Mouse (Mus musculus) bone marrow macrophage, adult 2 months (primary cell): ENCODE results near the gene Nat10. TPM values are rescaled to one million over a fixed set of nuclear protein-coding genes. Genes with fewer than 3 reads are reported as not detected.

Experiments used
- H3K27ac ChIP-seq: 2 replicates; pipeline ENCODE4 v1.5.1; 2012; ENCODE audit warnings: low read depth, low read length; ENCODE audit not compliant: insufficient read depth
- H3K4me1 ChIP-seq: 2 replicates; pipeline ENCODE4 v1.6.1; 2012; ENCODE audit warnings: low read length; ENCODE audit not compliant: control insufficient read depth, insufficient read depth
- H3K4me3 ChIP-seq: 2 replicates; pipeline ENCODE4 v1.5.1; 2012; ENCODE audit warnings: mild to moderate bottlenecking, low read length, moderate library complexity; ENCODE audit not compliant: insufficient read depth
- CTCF ChIP-seq: IDR thresholded peaks from 2 replicates; pipeline ENCODE4 v1.5.1; 2012; ENCODE audit warnings: low read depth, mild to moderate bottlenecking, low read length, moderate library complexity
- POLR2A ChIP-seq: IDR thresholded peaks from 2 replicates; pipeline ENCODE4 v1.6.1; 2012; ENCODE audit warnings: mild to moderate bottlenecking, low read depth, low read length, borderline replicate concordance
- polyA plus RNA-seq: library from polyadenylated mRNA; stranded (reverse); fragments of >200 nt; gene quantifications from 2 replicates; pipeline ENCODE4 v1.2.4, GENCODE M21; 2012; ENCODE audit not compliant: missing spikeins, insufficient read depth, insufficient read length

The Nat10 gene
- polyA plus RNA-seq, 1 experiment = 8.7 TPM

DNA sequence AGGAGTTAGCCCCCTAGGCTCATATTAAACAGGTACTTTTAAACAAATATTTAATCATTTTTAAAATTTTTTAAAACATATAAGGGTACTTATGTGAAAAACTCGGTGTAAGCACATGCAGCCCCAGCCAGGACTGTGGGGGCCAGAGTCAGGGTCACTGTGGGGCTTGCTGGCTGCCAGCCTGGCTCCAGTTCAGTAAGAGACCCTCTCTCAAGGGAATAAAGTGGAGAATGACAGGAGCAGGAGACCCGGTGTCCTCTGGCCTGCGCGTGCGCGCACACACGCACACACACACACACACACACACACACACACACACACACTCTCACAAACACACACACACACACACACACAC lies 41.8 kb downstream of the Nat10 start:
- Histone ChIP-seq H3K4me1 (no peaks in the 10 kb centered on the region), H3K4me3 (no peak overlapping the region), H3K27ac (no peak overlapping the region)
- TF ChIP-seq CTCF = no peak
- no peak for TF ChIP-seq POLR2A

DNA sequence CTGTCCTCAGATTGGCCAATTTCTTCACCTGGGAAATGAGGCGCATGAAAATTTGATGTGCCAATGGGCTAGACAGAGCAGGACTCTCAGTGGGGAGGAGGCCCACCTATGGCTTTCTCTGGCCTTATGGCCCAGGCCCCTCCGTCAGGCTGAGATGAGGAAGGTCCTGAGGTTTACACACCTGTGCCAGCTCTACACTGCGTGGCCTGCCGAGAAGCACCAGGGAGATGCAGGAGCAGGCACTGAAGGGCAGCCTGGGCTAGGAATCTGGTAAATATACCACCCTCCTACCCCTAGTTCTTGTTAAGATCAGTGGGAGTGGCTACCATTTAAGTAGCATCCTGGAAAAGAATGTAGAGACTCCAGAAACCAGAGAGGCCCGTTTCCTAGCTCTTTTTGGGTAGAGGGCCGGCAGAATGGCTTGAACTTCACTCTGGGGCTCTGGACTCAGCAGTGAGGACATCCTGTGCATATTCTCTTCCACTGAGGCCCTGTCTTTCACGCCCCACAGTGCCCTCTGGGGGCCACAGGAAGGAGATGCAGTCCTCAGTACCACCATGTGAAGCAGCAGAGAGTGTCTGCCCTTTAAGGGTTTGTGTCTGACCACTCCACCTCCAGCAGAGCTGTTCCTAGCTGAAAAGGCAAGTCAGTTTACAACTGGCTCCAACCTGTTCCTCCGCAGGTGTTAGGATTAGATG lies 42.3 kb downstream of the Nat10 start:
- no peaks in the 10 kb centered on the region for H3K4me1 ChIP-seq
- H3K4me3 ChIP-seq = no peak overlapping the region
- H3K27ac ChIP-seq = no peak overlapping the region
- peak; percentile 54 for TF ChIP-seq CTCF
- no peak for TF ChIP-seq POLR2A

GRCm38 (mm10) chr2:103714412-103714811 lies 46.7 kb downstream of the Nat10 start:
- Histone ChIP-seq H3K4me1 (no peaks in the 10 kb centered on the region), H3K4me3 (no peak overlapping the region), H3K27ac (no peak overlapping the region)
- TF ChIP-seq CTCF (no peak), POLR2A (no peak)

GRCm38 (mm10) chr2:103713831-103714230 lies 47.2 kb downstream of the Nat10 start:
- H3K4me3 ChIP-seq = no peak overlapping the region
- no peak for TF ChIP-seq POLR2A
- no peak for TF ChIP-seq CTCF
- no peaks in the 10 kb centered on the region for H3K4me1 ChIP-seq
- no peak overlapping the region for H3K27ac ChIP-seq

GRCm38 (mm10) chr2:103710849-103711248 lies 50.2 kb downstream of the Nat10 start:
- no peaks in the 10 kb centered on the region for H3K4me1 ChIP-seq
- TF ChIP-seq CTCF (no peak), POLR2A (no peak)
- H3K27ac ChIP-seq = no peak overlapping the region
- no peak overlapping the region for H3K4me3 ChIP-seq

GRCm38 (mm10) chr2:103707056-103707776 lies 53.9 kb downstream of the Nat10 start:
- H3K4me3 ChIP-seq = no peak overlapping the region
- H3K4me1 ChIP-seq = no peaks in the 10 kb centered on the region
- no peak overlapping the region for H3K27ac ChIP-seq
- no peak for TF ChIP-seq CTCF
- TF ChIP-seq POLR2A = no peak

DNA sequence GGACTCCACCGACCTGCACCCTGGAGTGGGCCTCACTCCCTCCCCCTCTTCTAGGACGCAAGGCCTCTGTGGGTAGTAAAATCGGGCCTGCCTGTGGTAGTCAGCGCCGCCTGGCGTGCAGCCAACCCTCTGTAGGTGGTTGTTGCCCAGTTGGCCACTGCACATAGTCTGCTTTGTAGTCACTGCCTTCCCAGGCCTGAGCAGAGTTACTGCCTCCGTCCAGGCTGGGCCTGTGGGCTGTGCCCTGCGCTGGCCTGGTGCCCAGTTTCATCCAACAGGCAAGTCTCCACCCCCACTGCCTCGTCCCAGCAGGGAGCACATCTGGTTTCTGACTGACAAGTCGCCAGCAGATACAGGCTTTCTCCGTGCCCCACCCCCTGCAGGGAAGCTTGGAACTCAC lies 54.8 kb downstream of the Nat10 start:
- no peak overlapping the region for H3K4me3 ChIP-seq
- no peak for TF ChIP-seq POLR2A
- TF ChIP-seq CTCF = no peak
- H3K4me1 ChIP-seq = no peaks in the 10 kb centered on the region
- no peak overlapping the region for H3K27ac ChIP-seq

- no peak for TF ChIP-seq POLR2A
- TF ChIP-seq CTCF = no peak
These were observed 55.2 kb downstream of the Nat10 start for GRCm38 (mm10) chr2:103705826-103706225.

GRCm38 (mm10) chr2:103703865-103704264 lies 57.2 kb downstream of the Nat10 start:
- no peak overlapping the region for H3K4me3 ChIP-seq
- TF ChIP-seq POLR2A (no peak), CTCF (no peak)
- H3K27ac ChIP-seq = no peak overlapping the region
- H3K4me1 ChIP-seq = peaks cover 6% of the 10 kb centered on the region

More at GRCm38 (mm10) chr2:103705826-103706225, 55.2 kb downstream of the Nat10 start:
- H3K4me3 ChIP-seq = no peak overlapping the region
- H3K4me1 ChIP-seq = no peaks in the 10 kb centered on the region
- no peak overlapping the region for H3K27ac ChIP-seq

DNA sequence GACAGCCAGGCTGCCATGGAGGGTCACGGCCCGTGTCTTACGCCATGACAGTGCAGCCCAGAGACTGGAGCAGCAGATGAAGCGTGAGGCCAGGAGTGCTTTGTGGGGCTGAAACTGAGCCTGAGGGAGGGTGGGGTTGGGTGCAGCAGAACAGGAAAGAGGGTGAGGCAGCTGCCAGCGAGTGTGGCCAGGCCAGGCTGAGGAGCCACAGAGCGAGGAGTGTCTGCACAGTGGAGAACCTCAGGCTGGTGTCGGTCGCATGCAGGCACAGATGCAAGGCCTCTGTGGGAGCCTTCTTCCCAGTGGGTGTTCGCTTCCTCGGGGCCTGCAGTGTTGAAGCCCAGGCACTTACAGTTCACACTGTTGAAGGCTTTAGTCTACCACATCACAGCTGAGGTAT lies 57.7 kb downstream of the Nat10 start:
- Histone ChIP-seq H3K4me1 (peaks cover 6% of the 10 kb centered on the region), H3K27ac (no peak overlapping the region), H3K4me3 (no peak overlapping the region)
- TF ChIP-seq CTCF (no peak), POLR2A (no peak)
